Mouse (Mus musculus) NIH3T3 (cell line): ENCODE measurements around the gene Gm8765.
"Not testable (repeated sequence)": the region's sequence is repeated elsewhere in the genome, so short reads cannot be mapped to it uniquely, and the experiment has no call there.

Experiments
- DNase-seq: peaks from one replicate; pipeline ENCODE4 v3.0.0-alpha.2; 2012; ENCODE audit warnings: low read depth

Gm8765 gene

GRCm38 (mm10) chr13:50698012-50698411, at the start of gene Gm8765:
TSS of gene Gm8765 (plus strand) at chr13:50698312.
- DNase-seq, result not testable (repeated sequence)

- not testable (repeated sequence) for DNase-seq
Measured at GRCm38 (mm10) chr13:50648771-50649170, 49.3 kb upstream of the Gm8765 start.

GRCm38 (mm10) chr13:50750282-50750681, 52.2 kb downstream of the Gm8765 start:
- DNase-seq, result not testable (repeated sequence)

- no peak for DNase-seq
Measured at GRCm38 (mm10) chr13:50751732-50752131, 53.6 kb downstream of the Gm8765 start.

- not testable (repeated sequence) for DNase-seq
Measured at GRCm38 (mm10) chr13:50752961-50753360, 54.8 kb downstream of the Gm8765 start.
